7 mouse cellular contexts compared by ENCODE assay signal in genomic region chr7:15980246-15980645, GRCm38 (mm10). TPM values are rescaled to one million over a fixed set of nuclear protein-coding genes. Genes with fewer than 3 reads are reported as not detected.
DNase-seq lines count a peak whose midpoint lies in the region; ATAC-seq and TF ChIP-seq lines count a peak whose summit lies in the region.

No protein-coding gene starts in this region.

- DNase-seq in liver, adult 2 months (ENCODE audit: extremely low read depth, low read depth, low spot score) = peak; percentile 84
- no peak for DNase-seq in liver
- peak; percentile 39 to 63 for DNase-seq in kidney, postnatal 4 days
- peak; percentile 48 for DNase-seq in telencephalon, adult 2 months (ENCODE audit: low read depth, low spot score)
- no peak for DNase-seq in urinary bladder, postnatal 4 days (ENCODE audit: low spot score in 2 of 2)
- no peak for DNase-seq in gastrocnemius, postnatal 25 days

- H3K4me3 ChIP-seq in liver, adult 2 months (ENCODE audit: insufficient read depth, low read depth, low read length) = no peak overlapping the region
- H3K4me3 ChIP-seq in heart, embryonic 12.5 days = no peak overlapping the region

- H3K4me2 ChIP-seq in heart, embryonic 12.5 days = no peak overlapping the region

- peak; percentile 83 for ATAC-seq in heart, embryonic 12.5 days (ENCODE audit: insufficient number of reproducible peaks, low FRiP score)

- peaks cover 23% of the 10 kb centered on the region for H3K4me1 ChIP-seq in liver, adult 2 months (ENCODE audit: control insufficient read depth, insufficient read depth, low read length)
- H3K4me1 ChIP-seq in heart, embryonic 12.5 days (replicated peaks) = peaks cover 29% of the 10 kb centered on the region

- no peaks in the 10 kb centered on the region for H3K9me3 ChIP-seq in heart, embryonic 12.5 days (replicated peaks)

- no peaks in the 10 kb centered on the region for H3K36me3 ChIP-seq in liver, adult 2 months (ENCODE audit: control insufficient read depth, insufficient read depth, low read length)
- H3K36me3 ChIP-seq in heart, embryonic 12.5 days = peaks cover 52% of the 10 kb centered on the region

- no peak for TF ChIP-seq CTCF in liver, adult 2 months (IDR thresholded peaks at IDR 0.05; ENCODE audit: low read depth, low read length)

- no peaks in the 10 kb centered on the region for H3K79me2 ChIP-seq in liver, adult 2 months (ENCODE audit: control insufficient read depth, insufficient read depth, low read length)

- H3K27me3 ChIP-seq in liver, adult 2 months (ENCODE audit: control insufficient read depth, insufficient read depth, low read length) = no peaks in the 10 kb centered on the region
- no peaks in the 10 kb centered on the region for H3K27me3 ChIP-seq in heart, embryonic 12.5 days (replicated peaks)

- no peak for TF ChIP-seq POLR2A in liver, adult 2 months (IDR thresholded peaks at IDR 0.05; ENCODE audit: extremely low read depth, insufficient read depth, low read length)

- 23% methylated on average over 8 of the region's 8 CpGs for WGBS in liver, adult 2 months
- WGBS in heart, embryonic 12.5 days = 46% methylated on average over 8 of the region's 8 CpGs

- peak overlapping the region; percentile 60; the same call in 1 of the 2 replicates for H3K27ac ChIP-seq in liver, adult 2 months (replicated peaks; ENCODE audit: insufficient read depth, low read depth, low read length)
- peak overlapping the region; percentile 22 for H3K27ac ChIP-seq in heart, embryonic 12.5 days (ENCODE audit: poor library complexity, severe bottlenecking)

- H3K9ac ChIP-seq in liver, adult 2 months (ENCODE audit: low read depth, low read length) = no peak overlapping the region
- H3K9ac ChIP-seq in heart, embryonic 12.5 days = no peak overlapping the region

RNA-seq across cellular contexts. Expression of gene Ehd2, which starts 12.9 kb away (rescaled TPM):
- 1.0 and 1.4 TPM in 2 replicates for total RNA-seq in liver, adult 2 months (2014; rRNA removed)
- 1.6 and 1.7 TPM in 2 replicates for polyA plus RNA-seq in liver, adult 2 months (2012; rRNA removed)
- polyA plus RNA-seq in heart, embryonic 12.5 days (2016; fragmentation: Nextera tagmentation; extraction: Ambion mirVana) = 35.2 and 37.9 TPM in 2 replicates
- 10 to 100 TPM; 44.5 to 66.1 TPM for total RNA-seq in gastrocnemius, postnatal 25 days (2021)

RNA-seq across cellular contexts. Expression of gene Nop53, which starts 34.4 kb away (rescaled TPM):
- total RNA-seq in liver, adult 2 months (2014; rRNA removed) = 57.3 and 59.6 TPM in 2 replicates
- 65.2 and 69.5 TPM in 2 replicates for polyA plus RNA-seq in liver, adult 2 months (2012; rRNA removed)
- polyA plus RNA-seq in heart, embryonic 12.5 days (2016; fragmentation: Nextera tagmentation; extraction: Ambion mirVana) = 122 and 126 TPM in 2 replicates
- total RNA-seq in gastrocnemius, postnatal 25 days (2021) = 100 to 1,000 TPM in 1 of 2 experiments, 10 to 100 TPM in 1; 86.8 to 101 TPM

RNA-seq across cellular contexts. Expression of gene Selenow, which starts 58.0 kb away (rescaled TPM):
- 67.9 and 68.1 TPM in 2 replicates for total RNA-seq in liver, adult 2 months (2014; rRNA removed)
- 250 and 292 TPM in 2 replicates for polyA plus RNA-seq in liver, adult 2 months (2012; rRNA removed)
- 759 and 790 TPM in 2 replicates for polyA plus RNA-seq in heart, embryonic 12.5 days (2016; fragmentation: Nextera tagmentation; extraction: Ambion mirVana)
- total RNA-seq in gastrocnemius, postnatal 25 days (2021) = 1,000 to 10,000 TPM; 1,236 to 1,328 TPM

Comparison
In these comparisons a context has a peak if more than half of its experiments do, and no peak if none do; other contexts are left out.
1. DNase-seq: peak in liver, adult 2 months (single experiment), kidney, postnatal 4 days (2 of 2) and telencephalon, adult 2 months (single experiment); none in liver (single experiment), urinary bladder, postnatal 4 days (0 of 2) and gastrocnemius, postnatal 25 days (single experiment).
2. RNA of gene Ehd2, which starts 12.9 kb away (total RNA-seq): 44.5 to 66.1 TPM in gastrocnemius, postnatal 25 days; 1.0 to 1.4 TPM in liver, adult 2 months; every median in the first group is over 10 times any median in the second.
3. RNA of gene Selenow, which starts 58.0 kb away (total RNA-seq): 1,236 to 1,328 TPM in gastrocnemius, postnatal 25 days; 67.9 to 68.1 TPM in liver, adult 2 months; every median in the first group is over 10 times any median in the second.